Mouse (Mus musculus) embryonic facial prominence, embryonic 10.5 days (tissue): ENCODE results near the gene Cldn5. TPM values are rescaled to one million over a fixed set of nuclear protein-coding genes. Genes with fewer than 3 reads are reported as not detected.
A peak's percentile ranks its signal among the peaks of the same experiment; 100 is the strongest.

Source experiments
- DNase-seq: peaks from one replicate; pipeline ENCODE4 v3.0.0-alpha.2; 2017; ENCODE audit warnings: low spot score
- H3K27ac ChIP-seq: fragments of 300-500 bp; sonication (generic); replicated peaks from 2 replicates; pipeline ENCODE4 v1.5.1; 2016; ENCODE audit warnings: mild to moderate bottlenecking
- H3K27me3 ChIP-seq: fragments of 300-500 bp; sonication (generic); replicated peaks from 2 replicates; pipeline ENCODE4 v1.6.1; 2016; ENCODE audit warnings: low read depth, mild to moderate bottlenecking; ENCODE audit not compliant: poor library complexity, severe bottlenecking
- H3K36me3 ChIP-seq: fragments of 300-500 bp; sonication (generic); replicated peaks from 2 replicates; pipeline ENCODE4 v1.6.1; 2016; ENCODE audit warnings: mild to moderate bottlenecking, moderate library complexity
- H3K4me1 ChIP-seq: fragments of 300-500 bp; sonication (generic); 2 replicates; pipeline ENCODE4 v1.6.1; 2016
- H3K4me3 ChIP-seq: fragments of 300-500 bp; sonication (generic); 2 replicates; pipeline ENCODE4 v1.5.1; 2016; ENCODE audit warnings: mild to moderate bottlenecking, moderate library complexity
- H3K9me3 ChIP-seq: fragments of 300-500 bp; sonication (generic); 2 replicates; pipeline ENCODE4 v1.6.1; 2016; ENCODE audit warnings: mild to moderate bottlenecking
- WGBS: fragments of 180-500 bp; shearing (Covaris S2); methylation state at CpG from one replicate; pipeline ENCODE4 v1.1.7; 2016; 5-methylcytosine and 5-hydroxymethylcytosine counted together
- polyA plus RNA-seq: library from polyadenylated mRNA; unstranded; fragments of >200 nt; fragmentation: Nextera tagmentation; extraction: Ambion mirVana; gene quantifications from 2 replicates; pipeline ENCODE4 v1.2.1, GENCODE M21; 2016

Cldn5 gene
- polyA plus RNA-seq, 1 experiment from 2014 or later = 20.0 TPM

DNA sequence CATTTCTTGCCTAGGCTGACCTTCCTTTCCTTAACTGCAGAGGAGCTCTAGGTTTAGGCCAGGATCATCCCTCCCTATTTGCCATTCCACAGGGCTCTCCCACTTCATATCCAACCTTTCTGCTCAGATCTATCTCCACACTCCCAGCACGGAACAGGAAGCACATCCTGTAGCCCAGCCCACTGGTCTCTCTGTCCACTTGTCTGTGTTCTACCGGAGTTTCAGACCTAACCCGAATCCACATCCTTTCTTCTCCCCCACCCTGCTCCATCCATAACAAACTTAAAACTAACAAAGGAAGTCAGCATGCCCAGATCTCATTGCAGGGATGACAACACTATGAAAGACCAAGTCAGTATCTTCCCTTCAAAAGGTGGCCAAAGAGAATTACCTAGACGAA lies 10.3 kb upstream of the Cldn5 start:
- no peak overlapping the region for H3K4me3 ChIP-seq
- 72% methylated on average over 4 of the region's 4 CpGs for WGBS
- H3K36me3 ChIP-seq = no peaks in the 10 kb centered on the region
- H3K4me1 ChIP-seq = no peaks in the 10 kb centered on the region
- no peak overlapping the region for H3K27ac ChIP-seq
- no peaks in the 10 kb centered on the region for H3K27me3 ChIP-seq
- no peak for DNase-seq
- H3K9me3 ChIP-seq = no peaks in the 10 kb centered on the region

DNA sequence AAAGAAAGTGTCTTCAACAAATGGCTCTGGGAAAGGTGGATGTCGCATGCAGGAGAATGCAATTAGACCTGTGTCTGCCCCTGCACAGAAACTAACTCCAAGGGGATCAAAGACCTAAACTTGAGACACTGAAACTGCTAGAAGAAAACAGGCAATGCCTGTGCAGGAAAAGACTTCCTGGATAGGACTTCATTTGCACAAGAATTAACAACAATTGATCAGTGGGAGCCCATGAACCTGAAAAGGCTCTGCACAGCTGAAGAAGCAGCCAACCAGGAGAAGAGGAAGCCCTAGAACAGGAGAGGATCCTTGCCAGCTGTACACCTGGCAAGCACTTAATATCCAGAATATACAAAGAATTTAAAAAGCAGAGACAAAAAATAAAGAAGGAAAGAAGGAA lies 7.1 kb upstream of the Cldn5 start:
- no peak overlapping the region for H3K4me3 ChIP-seq
- peaks cover 10% of the 10 kb centered on the region for H3K4me1 ChIP-seq
- H3K9me3 ChIP-seq = no peaks in the 10 kb centered on the region
- no peaks in the 10 kb centered on the region for H3K36me3 ChIP-seq
- H3K27me3 ChIP-seq = peaks cover 7% of the 10 kb centered on the region
- 73% methylated on average over 1 of the region's 1 CpGs for WGBS
- DNase-seq = no peak
- no peak overlapping the region for H3K27ac ChIP-seq

DNA sequence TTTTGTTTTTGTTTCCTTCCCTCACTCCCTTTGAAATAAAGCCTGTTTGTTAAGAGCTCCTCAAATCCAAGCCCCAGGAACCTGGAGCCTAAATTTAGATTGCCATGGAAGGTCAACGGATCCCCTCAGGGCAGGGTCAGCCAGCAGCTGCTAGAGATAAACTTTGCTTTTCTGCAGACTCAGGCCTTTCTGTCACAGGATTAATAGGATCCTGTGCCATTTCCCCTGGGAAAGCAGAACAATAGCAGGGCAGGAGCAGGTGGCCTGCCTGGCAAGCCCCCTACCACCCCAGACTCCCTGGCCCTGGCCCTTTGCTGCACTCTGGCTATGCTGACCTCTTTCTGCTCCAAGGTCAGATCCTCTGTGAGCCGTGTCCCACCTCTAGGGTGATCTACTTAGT lies 2.7 kb upstream of the Cldn5 start:
- H3K4me1 ChIP-seq = peaks cover 33% of the 10 kb centered on the region
- WGBS = 12% methylated on average over 2 of the region's 2 CpGs
- H3K27me3 ChIP-seq = peaks cover 52% of the 10 kb centered on the region
- no peak overlapping the region for H3K27ac ChIP-seq
- H3K9me3 ChIP-seq = no peaks in the 10 kb centered on the region
- DNase-seq = no peak
- no peaks in the 10 kb centered on the region for H3K36me3 ChIP-seq
- H3K4me3 ChIP-seq = no peak overlapping the region

DNA sequence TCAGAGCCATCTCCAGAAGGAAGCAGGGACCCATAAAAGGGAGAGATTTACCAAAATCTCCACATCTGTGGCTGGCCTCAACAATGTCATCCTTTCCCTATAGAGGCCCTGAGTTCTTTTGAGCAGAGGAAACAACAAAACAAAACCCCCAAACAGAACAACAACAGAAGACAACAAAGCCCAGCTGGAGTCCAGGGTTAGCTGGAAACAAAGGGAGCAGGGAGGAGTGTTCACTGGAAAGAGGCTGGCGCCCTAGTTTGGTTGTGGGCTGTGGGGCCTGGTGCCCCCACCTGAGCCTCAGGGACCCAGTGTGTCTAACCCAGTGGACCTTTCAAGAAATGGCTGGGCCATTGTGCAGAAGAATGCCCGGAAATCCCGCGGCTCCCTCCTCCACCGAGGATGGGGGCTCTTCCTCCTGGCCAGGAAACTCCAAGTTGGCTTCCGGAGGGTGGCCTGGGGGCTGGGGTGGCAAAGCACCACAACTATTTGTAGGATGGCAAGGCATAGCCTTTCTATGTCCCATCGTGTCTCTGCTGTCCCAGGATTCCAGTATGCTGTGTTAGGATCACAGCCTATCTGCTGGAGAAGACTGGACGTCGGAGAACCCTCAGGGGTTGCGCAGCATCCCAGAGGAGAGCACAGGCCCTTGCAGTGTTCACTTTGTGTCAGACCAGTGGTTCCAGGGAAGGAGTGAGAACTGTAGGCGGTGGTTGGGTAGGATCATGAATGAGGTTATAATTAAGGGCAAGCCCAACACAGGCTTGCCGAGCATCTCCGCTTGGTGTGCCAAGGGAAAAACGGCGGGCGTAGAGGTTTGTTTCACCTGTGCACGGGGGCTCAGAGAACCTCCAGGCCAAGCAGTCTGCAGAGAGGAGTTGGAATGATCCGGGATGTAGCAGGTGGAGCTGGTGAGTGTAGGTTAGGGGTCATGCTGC lies 759 bp upstream of the Cldn5 start:
- peaks cover 65% of the 10 kb centered on the region for H3K27me3 ChIP-seq
- H3K4me3 ChIP-seq = peak overlapping the region; percentile 57

DNA sequence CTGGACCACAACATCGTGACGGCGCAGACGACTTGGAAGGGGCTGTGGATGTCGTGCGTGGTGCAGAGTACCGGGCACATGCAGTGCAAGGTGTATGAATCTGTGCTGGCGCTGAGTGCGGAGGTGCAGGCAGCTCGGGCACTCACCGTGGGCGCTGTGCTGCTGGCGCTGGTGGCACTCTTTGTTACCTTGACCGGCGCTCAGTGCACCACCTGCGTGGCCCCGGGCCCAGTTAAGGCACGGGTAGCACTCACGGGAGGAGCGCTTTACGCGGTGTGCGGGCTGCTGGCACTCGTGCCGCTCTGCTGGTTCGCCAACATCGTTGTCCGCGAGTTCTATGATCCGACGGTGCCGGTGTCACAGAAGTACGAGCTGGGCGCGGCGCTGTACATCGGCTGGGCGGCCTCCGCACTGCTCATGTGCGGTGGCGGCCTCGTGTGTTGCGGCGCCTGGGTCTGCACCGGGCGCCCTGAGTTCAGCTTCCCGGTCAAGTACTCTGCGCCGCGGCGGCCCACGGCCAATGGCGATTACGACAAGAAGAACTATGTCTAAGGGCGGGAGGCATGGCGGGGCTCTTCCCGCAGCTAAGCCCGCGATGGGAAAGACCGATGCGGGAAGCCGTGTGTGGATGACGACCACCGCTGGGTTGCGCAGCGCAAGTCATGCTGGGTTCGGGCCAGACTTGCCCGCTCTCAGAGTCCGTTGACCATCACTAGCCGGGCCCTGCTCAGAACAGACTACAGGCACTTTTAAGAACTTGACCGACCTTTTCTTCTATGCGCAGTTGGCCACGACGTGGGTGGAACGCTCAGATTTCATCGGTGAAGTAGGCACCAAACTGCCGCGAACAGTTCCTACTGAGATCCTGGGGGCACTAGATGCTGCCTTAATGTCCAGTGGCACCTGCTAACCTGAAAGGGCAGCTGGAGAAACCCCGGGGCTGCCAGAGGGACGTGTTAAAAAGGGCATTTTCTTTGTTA lies 744 bp downstream of the Cldn5 start:
- peaks cover 28% of the 10 kb centered on the region for H3K36me3 ChIP-seq
- peak overlapping the region; percentile 26 for H3K27ac ChIP-seq
- H3K9me3 ChIP-seq = no peaks in the 10 kb centered on the region
- WGBS = 3% methylated on average over 80 of the region's 80 CpGs
- H3K4me3 ChIP-seq = peak overlapping the region; percentile 57
- H3K27me3 ChIP-seq = peaks cover 65% of the 10 kb centered on the region
- H3K4me1 ChIP-seq = peaks cover 33% of the 10 kb centered on the region
- peak; percentile 57 for DNase-seq

More for the DNA sequence above, 759 bp upstream of the Cldn5 start:
- H3K4me1 ChIP-seq = peaks cover 33% of the 10 kb centered on the region
- H3K9me3 ChIP-seq = no peaks in the 10 kb centered on the region
- WGBS = 22% methylated on average over 18 of the region's 18 CpGs
- H3K27ac ChIP-seq = no peak overlapping the region
- H3K36me3 ChIP-seq = peaks cover 13% of the 10 kb centered on the region
- no peak for DNase-seq

DNA sequence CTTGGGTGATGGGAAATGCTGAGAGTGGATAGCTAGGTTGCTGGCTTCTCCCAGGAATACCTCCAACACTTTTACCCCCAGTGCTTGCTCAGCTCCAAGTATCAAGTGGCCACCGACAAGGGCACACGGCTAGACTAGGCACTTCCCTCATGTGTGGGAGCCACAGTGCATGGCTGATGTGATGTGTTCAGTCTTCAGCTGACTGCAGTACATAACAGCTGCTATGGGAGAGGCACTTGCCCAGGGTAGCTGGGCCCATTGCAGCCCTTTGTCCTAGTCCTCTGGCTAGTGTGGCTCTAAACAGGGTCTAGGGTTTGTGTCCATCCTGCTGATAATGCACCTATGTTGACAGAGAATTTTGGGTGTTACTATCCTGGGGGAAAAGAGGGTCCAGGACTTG lies 1.8 kb downstream of the Cldn5 start:
- no peak for DNase-seq
- Histone ChIP-seq H3K9me3 (no peaks in the 10 kb centered on the region), H3K4me1 (peaks cover 33% of the 10 kb centered on the region), H3K27me3 (peaks cover 65% of the 10 kb centered on the region), H3K27ac (no peak overlapping the region), H3K4me3 (peak overlapping the region; percentile 57), H3K36me3 (peaks cover 37% of the 10 kb centered on the region)
- WGBS = 72% methylated on average over 2 of the region's 2 CpGs

DNA sequence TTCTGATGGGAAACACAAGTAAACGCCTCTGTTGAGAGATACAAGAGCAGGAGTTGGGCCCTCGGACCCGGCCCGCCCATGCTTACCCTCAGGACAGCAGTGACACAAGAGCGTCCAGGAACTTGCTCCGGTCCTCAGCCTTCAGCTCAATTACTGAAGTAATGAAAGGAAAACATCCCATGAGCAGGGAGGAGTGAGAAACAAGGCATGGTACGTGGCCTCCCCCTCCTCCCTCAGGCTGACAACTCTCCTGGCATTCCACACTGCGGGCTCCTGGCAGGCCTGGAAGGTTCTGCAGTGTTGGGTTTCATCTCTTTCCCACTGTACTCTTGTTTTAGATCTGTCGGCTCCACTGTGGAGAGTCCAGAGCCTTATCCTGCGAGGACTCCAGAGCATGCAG lies 5.2 kb downstream of the Cldn5 start:
- no peak overlapping the region for H3K4me3 ChIP-seq
- 84% methylated on average over 10 of the region's 10 CpGs for WGBS
- peaks cover 12% of the 10 kb centered on the region for H3K4me1 ChIP-seq
- H3K27ac ChIP-seq = no peak overlapping the region
- peaks cover 34% of the 10 kb centered on the region for H3K27me3 ChIP-seq
- no peaks in the 10 kb centered on the region for H3K9me3 ChIP-seq
- H3K36me3 ChIP-seq = peaks cover 70% of the 10 kb centered on the region
- DNase-seq = no peak

DNA sequence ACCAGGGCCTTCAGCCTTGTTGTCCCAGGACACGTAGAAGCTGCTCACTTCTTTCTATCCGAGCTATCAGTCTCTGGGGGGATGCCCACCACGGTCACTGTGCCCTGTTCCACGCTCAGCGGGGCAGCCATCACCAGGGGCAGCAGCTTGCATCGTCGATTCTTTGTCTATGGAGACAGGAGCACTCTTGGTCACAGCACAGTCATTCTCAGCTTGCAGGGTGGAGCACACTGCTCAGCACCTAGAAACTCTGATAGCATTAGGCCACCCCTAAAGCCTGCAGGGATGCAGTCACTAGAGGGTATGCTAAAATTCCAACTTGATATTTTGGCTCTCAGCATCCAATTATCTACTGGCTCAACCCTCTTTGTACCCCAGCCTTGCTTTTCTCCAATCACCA lies 8.4 kb downstream of the Cldn5 start:
- no peak for DNase-seq
- 95% methylated on average over 7 of the region's 7 CpGs for WGBS
- peaks cover 95% of the 10 kb centered on the region for H3K36me3 ChIP-seq

DNA sequence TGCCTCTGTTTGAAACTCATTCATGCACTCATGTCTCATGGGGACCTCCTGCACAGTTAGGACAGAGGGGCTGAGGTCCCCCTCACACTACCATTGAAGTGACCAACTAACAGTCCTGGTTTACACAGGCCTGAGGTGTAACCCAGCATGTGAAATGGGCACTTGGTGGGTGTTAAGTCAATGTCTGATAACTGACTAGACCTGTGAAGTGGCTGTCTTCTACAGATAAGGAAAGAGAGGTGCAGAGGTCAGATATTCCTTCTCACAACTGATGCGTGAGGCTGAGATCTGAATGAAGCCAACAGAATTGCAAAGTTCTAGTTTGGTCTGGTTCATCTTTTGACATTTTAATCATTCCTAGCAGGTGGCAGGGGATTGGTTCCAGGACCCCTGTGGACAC lies 8.8 kb downstream of the Cldn5 start:
- Histone ChIP-seq H3K36me3 (peaks cover 96% of the 10 kb centered on the region), H3K9me3 (no peaks in the 10 kb centered on the region)
- 80% methylated on average over 1 of the region's 1 CpGs for WGBS

More for the DNA sequence above, 8.4 kb downstream of the Cldn5 start:
- H3K27me3 ChIP-seq = peaks cover 2% of the 10 kb centered on the region
- no peak overlapping the region for H3K27ac ChIP-seq
- H3K9me3 ChIP-seq = no peaks in the 10 kb centered on the region
- H3K4me1 ChIP-seq = no peaks in the 10 kb centered on the region
- no peak overlapping the region for H3K4me3 ChIP-seq

DNA sequence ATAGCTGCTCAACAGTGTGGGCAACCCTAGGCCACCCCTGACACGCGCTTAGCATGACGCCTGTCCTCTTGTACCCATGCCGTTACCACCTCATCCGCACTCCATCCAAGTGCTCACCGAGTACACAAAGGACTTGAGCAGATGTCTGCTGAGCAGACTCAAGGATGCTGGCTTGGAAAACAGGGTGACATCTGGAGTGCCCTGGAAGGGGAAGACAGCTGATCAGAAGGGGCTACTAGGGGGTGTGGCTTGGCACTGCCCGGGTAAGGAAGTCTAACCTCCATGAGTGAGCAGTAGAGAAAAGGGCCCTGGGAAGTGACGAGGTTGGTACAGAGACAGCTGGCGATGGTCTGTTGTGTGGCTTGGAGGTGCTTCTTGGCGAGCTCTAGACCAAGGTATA lies 10.0 kb downstream of the Cldn5 start:
- no peaks in the 10 kb centered on the region for H3K4me1 ChIP-seq

More for the DNA sequence above, 8.8 kb downstream of the Cldn5 start:
- H3K27ac ChIP-seq = no peak overlapping the region
- H3K27me3 ChIP-seq = no peaks in the 10 kb centered on the region
- no peak for DNase-seq
- H3K4me3 ChIP-seq = no peak overlapping the region
- H3K4me1 ChIP-seq = no peaks in the 10 kb centered on the region

DNA sequence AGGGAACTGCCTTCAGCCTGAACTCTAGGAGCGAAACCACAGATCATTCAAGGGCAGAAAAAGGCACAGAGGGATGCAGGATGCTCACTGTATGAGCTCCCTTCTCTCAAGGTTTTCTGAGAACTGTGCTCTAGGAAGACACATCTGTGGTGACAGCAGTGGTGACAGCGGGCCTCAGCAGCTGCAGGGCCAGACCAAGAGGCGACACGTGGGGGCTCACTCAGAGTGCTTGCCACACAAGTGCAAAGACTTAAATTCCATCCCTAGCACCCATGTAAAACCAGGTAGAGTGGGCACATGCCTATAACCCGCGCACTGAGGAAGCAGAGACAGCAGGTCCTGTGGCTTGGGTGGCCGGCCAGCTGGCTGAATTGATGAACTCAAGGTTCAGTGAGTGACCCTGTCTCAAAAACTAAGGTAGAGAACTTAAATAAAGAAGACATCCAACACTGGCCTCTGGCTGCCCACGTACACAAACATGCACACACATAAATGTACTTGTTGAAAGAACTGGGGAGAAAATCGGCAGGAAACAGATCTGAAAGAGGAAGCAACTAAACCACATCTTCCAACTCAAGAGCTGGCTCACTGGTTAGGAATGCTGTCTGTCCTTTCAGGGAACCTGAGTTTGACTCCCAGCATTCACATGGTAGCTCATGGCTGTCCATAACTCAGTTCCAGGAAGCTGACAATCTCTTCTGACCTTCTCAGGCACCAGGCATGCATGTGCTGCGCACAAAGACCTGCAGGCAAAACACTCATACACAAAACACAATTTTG lies 12.2 kb downstream of the Cldn5 start:
- 91% methylated on average over 10 of the region's 10 CpGs for WGBS
- H3K36me3 ChIP-seq = peaks cover 97% of the 10 kb centered on the region
- H3K4me1 ChIP-seq = no peaks in the 10 kb centered on the region
- H3K27ac ChIP-seq = no peak overlapping the region
- no peak overlapping the region for H3K4me3 ChIP-seq
- H3K9me3 ChIP-seq = no peaks in the 10 kb centered on the region
- H3K27me3 ChIP-seq = no peaks in the 10 kb centered on the region
- no peak for DNase-seq

More for the DNA sequence above, 10.0 kb downstream of the Cldn5 start:
- H3K4me3 ChIP-seq = no peak overlapping the region
- no peaks in the 10 kb centered on the region for H3K9me3 ChIP-seq
- H3K27ac ChIP-seq = no peak overlapping the region
- WGBS = 94% methylated on average over 10 of the region's 10 CpGs
- peaks cover 96% of the 10 kb centered on the region for H3K36me3 ChIP-seq
- DNase-seq = no peak
- no peaks in the 10 kb centered on the region for H3K27me3 ChIP-seq
